Mouse (Mus musculus): Measurements from ENCODE around the gene Prss16. TPM values are rescaled to one million over a fixed set of nuclear protein-coding genes. Genes with fewer than 3 reads are reported as not detected.

The Prss16 gene
- polyA plus RNA-seq, 1 experiment from 2014 or later = 0.21 TPM

GRCm38 (mm10) chr13:22015479-22016450, 6.2 kb upstream of the Prss16 start:
- H3K9me3 ChIP-seq (replicated peaks; ENCODE audit: low read length) = no peaks in the 10 kb centered on the region
- DNase-seq (ENCODE audit: low spot score) (peak; percentile 74), ATAC-seq (replicated peaks; ENCODE audit: low FRiP score, low read depth) (peak; percentile 87; the same call in 1 of the 2 replicates)
- H3K4me3 ChIP-seq (replicated peaks; ENCODE audit: low read depth, low read length) = no peak overlapping the region
- 17% methylated on average over 27 of the region's 27 CpGs for WGBS
- H3K27me3 ChIP-seq (ENCODE audit: insufficient read depth, low read length) = peaks cover 52% of the 10 kb centered on the region
- TF ChIP-seq CTCF (IDR thresholded peaks at IDR 0.05; ENCODE audit: low read depth) = peak; percentile 34; the same call in 1 of the 2 replicates
- no peak overlapping the region for H3K9ac ChIP-seq (ENCODE audit: low read depth, low read length)
- no peak overlapping the region for H3K4me2 ChIP-seq (ENCODE audit: low read length)
- H3K4me1 ChIP-seq (replicated peaks; ENCODE audit: insufficient read depth, low read length) = no peaks in the 10 kb centered on the region; the same call in 1 of the 2 replicates
- H3K36me3 ChIP-seq (ENCODE audit: insufficient read depth, low read length) = no peaks in the 10 kb centered on the region
- no peak overlapping the region for H3K27ac ChIP-seq

GRCm38 (mm10) chr13:22014411-22014845, 4.9 kb upstream of the Prss16 start:
- Histone ChIP-seq H3K4me1 (replicated peaks; ENCODE audit: insufficient read depth, low read length) (no peaks in the 10 kb centered on the region; the same call in 1 of the 2 replicates), H3K27ac (no peak overlapping the region), H3K27me3 (ENCODE audit: insufficient read depth, low read length) (peaks cover 65% of the 10 kb centered on the region), H3K4me3 (replicated peaks; ENCODE audit: low read depth, low read length) (peak overlapping the region; percentile 11; the same call in 1 of the 2 replicates), H3K36me3 (ENCODE audit: insufficient read depth, low read length) (no peaks in the 10 kb centered on the region), H3K9me3 (replicated peaks; ENCODE audit: low read length) (no peaks in the 10 kb centered on the region), H3K9ac (ENCODE audit: low read depth, low read length) (no peak overlapping the region), H3K4me2 (ENCODE audit: low read length) (peak overlapping the region; percentile 32)
- no peak for TF ChIP-seq CTCF (IDR thresholded peaks at IDR 0.05; ENCODE audit: low read depth)
- DNase-seq (ENCODE audit: low spot score) = no peak
- 0 out of 2 replicates have a peak, but pooled peaks have one; percentile 29 for ATAC-seq (replicated peaks; ENCODE audit: low FRiP score, low read depth)
- 15% methylated on average over 17 of the region's 17 CpGs for WGBS

DNA sequence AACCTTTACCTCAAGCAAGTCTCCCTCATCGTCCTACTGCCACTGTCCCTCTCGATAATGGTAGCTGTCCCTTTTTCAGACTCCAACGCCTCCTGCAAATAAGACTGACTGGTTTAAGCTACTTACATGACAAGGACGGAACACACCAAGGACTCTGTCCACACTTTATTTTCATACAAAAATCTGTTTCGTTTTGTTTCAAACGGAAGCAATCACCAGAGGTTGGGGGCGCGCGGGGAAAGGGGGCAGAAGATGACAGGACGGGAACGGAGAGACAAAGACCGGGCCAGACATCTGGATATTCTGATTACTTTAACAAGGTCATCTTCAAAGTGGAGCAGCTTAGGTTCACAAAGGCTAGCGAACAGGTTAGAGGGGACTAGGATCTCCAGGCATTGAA, 4.2 kb upstream of the Prss16 start:
- Histone ChIP-seq H3K9me3 (replicated peaks; ENCODE audit: low read length) (no peaks in the 10 kb centered on the region), H3K4me2 (ENCODE audit: low read length) (no peak overlapping the region), H3K27me3 (ENCODE audit: insufficient read depth, low read length) (peaks cover 67% of the 10 kb centered on the region), H3K9ac (ENCODE audit: low read depth, low read length) (no peak overlapping the region), H3K4me1 (replicated peaks; ENCODE audit: insufficient read depth, low read length) (no peaks in the 10 kb centered on the region; the same call in 1 of the 2 replicates), H3K27ac (no peak overlapping the region), H3K4me3 (replicated peaks; ENCODE audit: low read depth, low read length) (peak overlapping the region; percentile 11; the same call in 1 of the 2 replicates), H3K36me3 (ENCODE audit: insufficient read depth, low read length) (no peaks in the 10 kb centered on the region)
- 20% methylated on average over 13 of the region's 13 CpGs for WGBS
- no peak for TF ChIP-seq CTCF (IDR thresholded peaks at IDR 0.05; ENCODE audit: low read depth)
- DNase-seq (ENCODE audit: low spot score) (no peak), ATAC-seq (replicated peaks; ENCODE audit: low FRiP score, low read depth) (no peak)

DNA sequence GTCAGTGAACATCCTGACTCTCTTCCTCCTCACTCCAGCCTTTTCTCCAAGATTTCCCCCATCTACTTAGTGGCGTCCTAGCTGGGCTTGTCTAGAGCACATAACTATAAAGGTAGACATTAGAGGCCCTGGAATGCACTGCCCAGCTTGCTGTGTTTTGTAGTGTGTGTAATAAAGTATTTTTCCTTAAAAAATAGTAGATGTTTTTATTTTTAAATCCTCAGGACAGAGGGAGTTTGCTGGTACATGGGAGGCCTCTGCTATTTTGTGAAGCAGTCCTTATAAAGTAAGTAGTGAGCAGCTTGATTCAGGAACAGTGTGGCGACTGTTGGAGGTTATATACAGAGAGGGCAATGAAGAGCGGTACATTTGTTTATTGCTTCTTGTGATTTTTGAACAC, 835 bp downstream of the Prss16 start:
- DNase-seq (ENCODE audit: low spot score) = no peak
- no peak overlapping the region for H3K27ac ChIP-seq
- H3K4me2 ChIP-seq (ENCODE audit: low read length) = no peak overlapping the region
- H3K9me3 ChIP-seq (replicated peaks; ENCODE audit: low read length) = no peaks in the 10 kb centered on the region
- no peak overlapping the region for H3K4me3 ChIP-seq (replicated peaks; ENCODE audit: low read depth, low read length)
- no peaks in the 10 kb centered on the region for H3K36me3 ChIP-seq (ENCODE audit: insufficient read depth, low read length)
- TF ChIP-seq CTCF (IDR thresholded peaks at IDR 0.05; ENCODE audit: low read depth) = no peak
- ATAC-seq (replicated peaks; ENCODE audit: low FRiP score, low read depth) = no peak
- H3K9ac ChIP-seq (ENCODE audit: low read depth, low read length) = no peak overlapping the region
- WGBS = 81% methylated on average over 3 of the region's 3 CpGs
- peaks cover 9% of the 10 kb centered on the region for H3K4me1 ChIP-seq (replicated peaks; ENCODE audit: insufficient read depth, low read length)
- H3K27me3 ChIP-seq (ENCODE audit: insufficient read depth, low read length) = peaks cover 83% of the 10 kb centered on the region

GRCm38 (mm10) chr13:22007872-22008271, 1.7 kb downstream of the Prss16 start:
- Histone ChIP-seq H3K4me1 (replicated peaks; ENCODE audit: insufficient read depth, low read length) (peaks cover 9% of the 10 kb centered on the region), H3K4me2 (ENCODE audit: low read length) (no peak overlapping the region)
- WGBS = 48% methylated on average over 7 of the region's 7 CpGs

DNA sequence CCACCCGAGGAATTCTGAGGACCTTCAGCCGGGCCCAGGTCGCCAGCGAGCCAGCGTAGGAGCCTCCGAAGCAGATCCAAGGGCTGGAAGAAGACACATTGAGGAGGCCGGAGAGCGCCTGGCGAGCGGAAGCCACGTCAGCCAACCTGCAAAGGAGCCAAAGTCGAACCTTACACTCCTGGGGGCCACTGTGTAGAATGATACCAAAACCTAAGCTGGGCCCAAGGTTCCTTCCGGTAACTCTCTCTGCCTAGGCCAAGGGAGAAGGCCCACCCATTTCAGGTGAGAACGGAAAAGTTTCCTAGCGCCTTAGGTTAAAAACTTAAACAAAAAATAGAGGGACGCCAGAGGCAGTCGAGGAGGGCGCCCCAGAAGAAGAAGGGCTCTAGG, 2.4 kb downstream of the Prss16 start:
- 5% methylated on average over 18 of the region's 18 CpGs for WGBS
- no peaks in the 10 kb centered on the region for H3K9me3 ChIP-seq (replicated peaks; ENCODE audit: low read length)
- H3K27me3 ChIP-seq (ENCODE audit: insufficient read depth, low read length) = peaks cover 89% of the 10 kb centered on the region
- peaks cover 9% of the 10 kb centered on the region for H3K4me1 ChIP-seq (replicated peaks; ENCODE audit: insufficient read depth, low read length)
- peak overlapping the region; percentile 79 for H3K4me2 ChIP-seq (ENCODE audit: low read length)
- H3K27ac ChIP-seq = no peak overlapping the region
- H3K36me3 ChIP-seq (ENCODE audit: insufficient read depth, low read length) = no peaks in the 10 kb centered on the region
- ATAC-seq (replicated peaks; ENCODE audit: low FRiP score, low read depth) = no peak
- no peak for TF ChIP-seq CTCF (IDR thresholded peaks at IDR 0.05; ENCODE audit: low read depth)
- DNase-seq (ENCODE audit: low spot score) = no peak
- peak overlapping the region; percentile 46 for H3K4me3 ChIP-seq (replicated peaks; ENCODE audit: low read depth, low read length)
- H3K9ac ChIP-seq (ENCODE audit: low read depth, low read length) = 0 out of 2 replicates have a peak overlapping the region, but pooled peaks have one; percentile 19

More at GRCm38 (mm10) chr13:22007872-22008271, 1.7 kb downstream of the Prss16 start:
- Histone ChIP-seq H3K4me3 (replicated peaks; ENCODE audit: low read depth, low read length) (no peak overlapping the region), H3K27me3 (ENCODE audit: insufficient read depth, low read length) (peaks cover 87% of the 10 kb centered on the region), H3K27ac (no peak overlapping the region), H3K9ac (ENCODE audit: low read depth, low read length) (no peak overlapping the region), H3K36me3 (ENCODE audit: insufficient read depth, low read length) (no peaks in the 10 kb centered on the region), H3K9me3 (replicated peaks; ENCODE audit: low read length) (no peaks in the 10 kb centered on the region)
- no peak for ATAC-seq (replicated peaks; ENCODE audit: low FRiP score, low read depth)
- TF ChIP-seq CTCF (IDR thresholded peaks at IDR 0.05; ENCODE audit: low read depth) = no peak
- no peak for DNase-seq (ENCODE audit: low spot score)

All from kidney, postnatal 0 days (tissue).